Mouse (Mus musculus) stomach, embryonic 14.5 days (tissue): ENCODE measurements around the gene Slc9b2. TPM values are rescaled to one million over a fixed set of nuclear protein-coding genes. Genes with fewer than 3 reads are reported as not detected.
A peak's percentile ranks its signal among the peaks of the same experiment; 100 is the strongest.

Experiments used
- ATAC-seq: fragments of 200-750 bp; cut with Nextera tagmentation; 2 replicates; pipeline ENCODE4 v1.8.0; 2017; ENCODE audit warnings: low read depth, moderate TSS enrichment; ENCODE audit not compliant: insufficient number of reproducible peaks, insufficient read depth, low FRiP score
- H3K27ac ChIP-seq: fragments of 300-500 bp; sonication (generic); 2 replicates; pipeline ENCODE4 v1.5.1; 2014; ENCODE audit warnings: mild to moderate bottlenecking, low read length, moderate library complexity, mixed read lengths
- H3K27me3 ChIP-seq: fragments of 300-500 bp; sonication (generic); 2 replicates; pipeline ENCODE4 v1.6.1; 2014; ENCODE audit warnings: low read length, control low read depth, mixed read lengths; ENCODE audit not compliant: control insufficient read depth, insufficient read depth
- H3K36me3 ChIP-seq: fragments of 300-500 bp; sonication (generic); 2 replicates; pipeline ENCODE4 v1.6.1; 2014; ENCODE audit warnings: mild to moderate bottlenecking, control low read depth, low read length, moderate library complexity, mixed read lengths; ENCODE audit not compliant: control insufficient read depth, insufficient read depth
- H3K4me1 ChIP-seq: fragments of 300-500 bp; sonication (generic); 2 replicates; pipeline ENCODE4 v1.6.1; 2014; ENCODE audit warnings: low read length, control low read depth, mixed read lengths; ENCODE audit not compliant: control insufficient read depth, insufficient read depth
- H3K4me2 ChIP-seq: fragments of 300-500 bp; sonication (generic); replicated peaks from 2 replicates; pipeline ENCODE4 v1.6.1; 2014; ENCODE audit warnings: low read depth, low read length, control low read depth
- H3K4me3 ChIP-seq: fragments of 300-500 bp; sonication (generic); 2 replicates; pipeline ENCODE4 v1.5.1; 2014; ENCODE audit warnings: low read depth, low read length, control low read depth
- H3K9ac ChIP-seq: fragments of 300-500 bp; sonication (generic); replicated peaks from 2 replicates; pipeline ENCODE4 v1.6.1; 2014; ENCODE audit warnings: low read depth, mild to moderate bottlenecking, control low read depth, low read length, moderate library complexity, mixed read lengths
- H3K9me3 ChIP-seq: fragments of 300-500 bp; sonication (generic); 2 replicates; pipeline ENCODE4 v1.6.1; 2016; ENCODE audit warnings: low read depth, low read length, control low read depth; ENCODE audit not compliant: control insufficient read depth
- WGBS: fragments of 180-500 bp; shearing (Covaris S2); extraction: QIAGEN DNeasy Blood & Tissue Kit; methylation state at CpG from one replicate; pipeline ENCODE4 v1.1.7; 2014; 5-methylcytosine and 5-hydroxymethylcytosine counted together
- polyA plus RNA-seq: library from polyadenylated mRNA; unstranded; fragments of >200 nt; fragmentation: Nextera tagmentation; extraction: Ambion mirVana; gene quantifications from 2 replicates; pipeline ENCODE4 v1.2.1, GENCODE M21; 2014

The Slc9b2 gene
- polyA plus RNA-seq, 1 experiment from 2014 or later, result 2.5 TPM

DNA sequence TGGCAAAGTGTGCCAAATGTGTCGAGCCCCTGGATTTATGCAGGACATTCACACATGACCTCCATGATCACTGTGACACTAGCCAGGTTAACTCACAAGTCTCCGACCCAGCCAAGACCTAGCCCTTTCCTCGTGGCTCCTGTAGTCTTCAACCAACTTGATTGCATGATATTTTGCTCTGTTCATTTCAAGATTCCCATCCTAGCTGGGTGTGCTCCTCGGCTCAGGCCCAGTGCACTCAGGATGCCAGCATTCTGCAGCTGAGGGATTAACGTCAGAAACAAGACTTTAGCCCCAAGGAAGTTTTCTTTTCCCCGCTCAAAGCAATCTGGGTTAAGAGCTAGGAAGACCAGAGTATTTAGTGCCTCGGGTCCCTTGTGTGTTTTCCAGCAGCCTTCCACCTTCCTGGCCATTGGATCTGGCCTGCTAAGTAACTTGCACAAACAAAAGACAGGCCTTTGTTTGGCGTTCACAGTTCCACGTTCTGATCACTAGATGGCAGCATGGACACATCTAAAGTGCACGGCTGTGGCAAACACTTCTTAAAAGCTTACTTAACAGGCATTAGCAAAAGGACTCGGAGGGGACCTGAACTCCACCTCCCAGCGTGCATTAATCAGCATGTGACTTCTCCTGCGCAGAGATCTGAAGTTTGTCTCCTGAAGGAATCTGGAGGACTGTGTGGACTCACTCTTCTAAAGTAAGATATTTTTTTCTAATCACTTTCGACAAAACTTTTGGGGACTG lies 26.7 kb upstream of the Slc9b2 start, which contains the start of gene Bdh2:
Gene Bdh2, plus strand, starts transcription at position 553 of the 747 bp plus-strand sequence.
- Histone ChIP-seq H3K36me3 (no peaks in the 10 kb centered on the region), H3K4me1 (0 out of 2 replicates have a peak, but pooled peaks cover 3% of the 10 kb centered on the region), H3K27ac (no peak within 1 kb of the TSS), H3K4me2 (peak within 1 kb of the TSS; percentile 33; the same call in 1 of the 2 replicates), H3K9me3 (no peaks in the 10 kb centered on the region), H3K27me3 (no peaks in the 10 kb centered on the region), H3K4me3 (no peak within 1 kb of the TSS), H3K9ac (no peak within 1 kb of the TSS)
- 21% methylated on average over 14 of the region's 14 CpGs for WGBS
- peak; percentile 81 for ATAC-seq

DNA sequence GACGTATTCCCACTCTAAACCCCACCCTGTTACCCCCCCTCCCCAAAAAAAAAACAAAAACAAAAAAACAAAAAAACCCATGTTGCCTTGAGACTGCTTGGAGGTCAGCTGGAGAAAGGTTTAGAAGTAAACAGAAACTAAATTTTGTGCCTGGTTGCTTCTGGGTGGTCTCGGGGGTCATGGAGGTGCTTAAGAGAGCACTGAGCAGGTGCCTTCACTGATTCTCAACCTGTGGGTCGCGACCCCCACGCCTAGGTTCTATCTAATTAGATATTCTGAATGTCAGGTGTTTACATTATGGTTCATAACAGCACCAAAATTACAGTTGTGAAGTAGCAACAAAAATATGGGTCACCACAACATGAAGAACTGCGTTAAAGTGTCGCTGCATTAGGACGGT lies 25.8 kb upstream of the Slc9b2 start:
- H3K4me1 ChIP-seq, result 0 out of 2 replicates have a peak, but pooled peaks cover 3% of the 10 kb centered on the region
- H3K4me3 ChIP-seq, result no peak overlapping the region
- WGBS, result 55% methylated on average over 8 of the region's 8 CpGs
- H3K27me3 ChIP-seq, result no peaks in the 10 kb centered on the region
- H3K9me3 ChIP-seq, result no peaks in the 10 kb centered on the region
- ATAC-seq, result no peak
- H3K9ac ChIP-seq, result no peak overlapping the region
- no peaks in the 10 kb centered on the region for H3K36me3 ChIP-seq
- peak overlapping the region; percentile 33; the same call in 1 of the 2 replicates for H3K4me2 ChIP-seq
- no peak overlapping the region for H3K27ac ChIP-seq

- ATAC-seq, result no peak
- Histone ChIP-seq H3K36me3 (no peaks in the 10 kb centered on the region), H3K4me3 (no peak overlapping the region), H3K4me1 (0 out of 2 replicates have a peak, but pooled peaks cover 3% of the 10 kb centered on the region), H3K4me2 (no peak overlapping the region), H3K9me3 (no peaks in the 10 kb centered on the region), H3K9ac (no peak overlapping the region), H3K27me3 (no peaks in the 10 kb centered on the region), H3K27ac (no peak overlapping the region)
- WGBS, result 89% methylated on average over 11 of the region's 11 CpGs
Measured at GRCm38 (mm10) chr3:135285256-135285655, 22.2 kb upstream of the Slc9b2 start.

GRCm38 (mm10) chr3:135285807-135286206 lies 21.7 kb upstream of the Slc9b2 start:
- H3K9me3 ChIP-seq, result no peaks in the 10 kb centered on the region
- no peak for ATAC-seq
- no peak overlapping the region for H3K27ac ChIP-seq
- H3K4me3 ChIP-seq, result no peak overlapping the region
- H3K4me2 ChIP-seq, result no peak overlapping the region
- WGBS, result 60% methylated on average over 3 of the region's 3 CpGs
- H3K36me3 ChIP-seq, result no peaks in the 10 kb centered on the region
- no peaks in the 10 kb centered on the region for H3K27me3 ChIP-seq
- H3K9ac ChIP-seq, result no peak overlapping the region
- 0 out of 2 replicates have a peak, but pooled peaks cover 1% of the 10 kb centered on the region for H3K4me1 ChIP-seq

GRCm38 (mm10) chr3:135288138-135288750 lies 19.3 kb upstream of the Slc9b2 start:
- no peaks in the 10 kb centered on the region for H3K36me3 ChIP-seq
- H3K9ac ChIP-seq, result no peak overlapping the region
- no peak overlapping the region for H3K4me2 ChIP-seq
- H3K27ac ChIP-seq, result no peak overlapping the region
- no peaks in the 10 kb centered on the region for H3K27me3 ChIP-seq
- H3K9me3 ChIP-seq, result no peaks in the 10 kb centered on the region
- WGBS, result 83% methylated on average over 8 of the region's 8 CpGs
- no peak for ATAC-seq
- no peak overlapping the region for H3K4me3 ChIP-seq
- no peaks in the 10 kb centered on the region for H3K4me1 ChIP-seq

GRCm38 (mm10) chr3:135289148-135289547 lies 18.4 kb upstream of the Slc9b2 start:
- H3K9ac ChIP-seq, result no peak overlapping the region
- no peaks in the 10 kb centered on the region for H3K9me3 ChIP-seq
- H3K27ac ChIP-seq, result no peak overlapping the region
- ATAC-seq, result no peak
- no peaks in the 10 kb centered on the region for H3K36me3 ChIP-seq
- WGBS, result 75% methylated on average over 1 of the region's 1 CpGs
- no peaks in the 10 kb centered on the region for H3K27me3 ChIP-seq
- H3K4me1 ChIP-seq, result no peaks in the 10 kb centered on the region
- H3K4me2 ChIP-seq, result no peak overlapping the region
- H3K4me3 ChIP-seq, result no peak overlapping the region

DNA sequence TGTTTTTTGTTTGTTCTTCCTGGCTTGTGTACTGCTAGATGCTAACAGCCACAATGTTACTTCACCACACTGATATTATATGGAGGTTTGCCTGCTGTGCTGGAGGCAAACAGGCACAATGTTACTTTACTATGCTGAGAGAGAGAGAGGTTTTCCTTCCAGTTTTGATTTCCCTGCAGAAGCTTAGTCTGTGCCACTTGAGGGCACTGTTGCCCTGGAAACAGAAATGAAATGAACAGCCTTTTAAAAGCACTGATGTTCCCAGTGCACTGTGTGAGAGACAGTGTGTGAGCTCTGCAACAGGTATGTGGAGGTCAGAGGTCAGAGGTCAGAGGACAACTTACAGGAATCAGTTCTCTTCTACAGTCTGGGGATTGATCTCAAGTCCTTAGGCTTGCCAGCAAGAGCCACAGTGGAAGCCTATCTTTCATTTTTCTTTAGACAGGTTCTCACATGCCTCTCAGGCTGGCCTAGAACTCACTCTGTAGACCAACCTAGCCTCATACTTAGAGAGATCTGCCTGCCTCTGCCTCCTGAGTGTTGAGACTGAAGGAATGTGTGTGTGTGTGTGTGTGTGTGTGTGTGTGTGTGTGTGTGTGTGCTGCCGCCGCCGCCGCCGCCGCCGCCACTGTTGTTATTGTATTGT lies 17.1 kb upstream of the Slc9b2 start:
- no peaks in the 10 kb centered on the region for H3K36me3 ChIP-seq
- no peaks in the 10 kb centered on the region for H3K4me1 ChIP-seq
- ATAC-seq, result peak; percentile 53; the same call in 1 of the 2 replicates
- 90% methylated on average over 7 of the region's 7 CpGs for WGBS
- no peaks in the 10 kb centered on the region for H3K27me3 ChIP-seq
- H3K27ac ChIP-seq, result no peak overlapping the region
- no peak overlapping the region for H3K4me3 ChIP-seq
- no peak overlapping the region for H3K9ac ChIP-seq
- no peaks in the 10 kb centered on the region for H3K9me3 ChIP-seq
- H3K4me2 ChIP-seq, result no peak overlapping the region

GRCm38 (mm10) chr3:135293703-135294102 lies 13.8 kb upstream of the Slc9b2 start:
- Histone ChIP-seq H3K27me3 (no peaks in the 10 kb centered on the region), H3K4me2 (no peak overlapping the region), H3K4me1 (no peaks in the 10 kb centered on the region), H3K9ac (no peak overlapping the region), H3K36me3 (no peaks in the 10 kb centered on the region), H3K9me3 (no peaks in the 10 kb centered on the region), H3K27ac (no peak overlapping the region), H3K4me3 (no peak overlapping the region)
- WGBS, result 61% methylated on average over 7 of the region's 7 CpGs
- ATAC-seq, result no peak
